Mouse (Mus musculus): ENCODE results near the gene Ntrk1.

Gene Ntrk1

DNA sequence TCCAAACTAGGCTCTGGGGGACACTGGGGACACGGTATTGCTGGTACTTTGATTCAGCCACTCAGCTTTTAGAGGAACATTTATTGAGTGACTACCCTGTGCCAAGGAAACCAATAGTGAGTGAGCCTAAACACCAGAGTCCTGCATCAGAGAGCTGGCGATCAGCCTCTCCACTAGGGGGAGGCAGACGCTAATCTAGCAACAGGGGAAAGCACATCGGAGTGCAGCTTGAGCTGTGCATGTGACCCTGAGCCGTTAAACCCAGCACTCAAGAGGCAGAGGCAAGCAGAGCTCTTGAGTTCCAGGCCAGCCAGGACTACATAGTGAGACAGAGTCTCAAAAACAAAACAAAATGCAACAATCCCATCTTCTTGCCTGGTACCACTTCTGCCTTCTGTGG is 45.9 kb downstream of the Ntrk1 start:
- DNase-seq, result peak; percentile 74

DNA sequence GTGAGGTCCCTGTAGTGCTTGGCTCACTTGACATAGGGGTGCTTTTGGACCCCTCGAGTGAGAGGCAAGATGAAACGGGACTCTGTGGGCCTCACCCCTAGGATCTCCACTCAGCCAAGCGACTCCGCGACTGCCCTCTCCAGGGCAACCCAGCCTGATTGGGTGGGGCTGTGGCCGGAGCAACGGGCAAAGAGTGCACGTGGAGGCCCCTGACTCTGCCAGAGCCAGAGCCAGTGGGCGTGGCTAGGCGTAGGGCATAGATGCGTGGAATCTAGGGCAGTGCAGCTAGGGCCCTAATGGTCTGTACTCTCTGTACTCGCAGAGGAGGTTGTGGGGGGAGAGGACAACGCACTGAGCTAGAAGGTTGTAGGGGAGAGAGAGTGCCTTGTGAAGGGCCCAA is 46.5 kb downstream of the Ntrk1 start, which contains the start of gene Lrrc71:
TSS of gene Lrrc71 (minus strand) at position 195 of the 400 bp plus-strand sequence.
- DNase-seq, result peak; percentile 65

DNA sequence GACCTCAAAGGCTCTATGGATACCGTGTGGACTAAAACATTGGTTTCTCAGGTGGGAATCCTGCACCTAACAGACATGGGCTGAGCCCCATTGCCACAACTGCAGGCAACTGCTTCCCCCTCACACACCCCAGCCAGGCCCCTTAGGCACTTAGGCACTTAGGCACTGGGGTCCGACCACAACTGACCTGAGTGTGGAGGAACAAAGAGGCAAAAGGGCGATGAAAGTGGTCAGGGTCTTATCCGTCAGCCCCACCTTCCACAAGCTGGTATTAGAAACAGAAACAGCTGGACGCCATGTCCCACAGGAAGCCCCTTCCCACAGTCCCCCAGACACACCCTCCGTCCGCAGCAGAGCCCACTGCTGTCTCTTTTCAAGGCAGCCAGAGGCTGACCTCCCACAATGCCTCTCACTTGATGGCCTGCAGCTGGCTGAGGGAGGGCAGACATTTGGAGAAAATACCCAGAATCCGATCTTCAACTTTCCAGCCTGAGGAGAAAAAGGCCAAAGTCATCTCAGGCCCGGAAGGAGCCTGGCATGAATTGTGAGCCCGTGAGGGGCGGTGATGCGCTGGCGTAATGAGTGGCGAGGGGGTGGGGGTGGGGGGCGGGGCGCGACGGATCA is 49.8 kb downstream of the Ntrk1 start:
- no peak for DNase-seq

DNA sequence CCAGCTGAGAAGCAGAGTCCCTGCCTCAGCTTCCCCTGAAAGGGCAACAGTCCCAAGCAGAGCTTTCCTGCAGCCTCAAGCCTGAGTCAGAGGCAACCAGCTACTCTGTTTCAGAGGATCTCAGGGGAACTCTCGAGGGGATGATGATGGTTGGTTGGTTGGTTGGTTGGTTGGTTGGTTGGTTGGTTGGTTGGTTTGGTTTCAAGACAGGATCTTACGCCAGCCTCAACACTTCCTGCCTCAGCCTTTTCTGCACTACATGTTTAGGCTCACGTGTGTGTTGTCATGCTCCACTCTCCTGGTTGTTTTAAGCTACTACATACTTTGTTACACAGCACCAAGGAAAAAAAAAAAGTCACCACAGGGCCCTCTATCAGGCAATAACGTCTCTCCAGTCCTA is 51.0 kb downstream of the Ntrk1 start:
- no peak for DNase-seq

DNA sequence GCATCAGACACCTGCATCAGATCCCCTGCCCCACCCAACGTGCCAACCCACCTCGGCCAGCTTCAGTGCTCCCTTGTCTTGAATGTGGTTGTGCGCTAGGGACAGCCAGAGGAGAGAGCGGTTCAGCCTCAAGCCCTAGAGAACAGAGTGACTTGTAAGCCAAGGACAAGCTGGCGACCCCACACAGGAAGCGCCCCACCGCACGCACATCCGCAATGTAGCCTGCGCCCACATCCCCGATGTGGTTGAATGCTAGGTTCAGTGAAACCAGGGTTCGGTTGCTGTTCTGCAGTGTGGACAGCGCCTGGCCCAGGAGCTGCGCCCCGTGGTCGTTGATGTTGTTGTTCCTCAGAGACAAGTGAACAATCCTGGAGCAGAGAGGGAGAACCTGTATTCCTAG is 52.2 kb downstream of the Ntrk1 start:
- DNase-seq, result no peak

DNA sequence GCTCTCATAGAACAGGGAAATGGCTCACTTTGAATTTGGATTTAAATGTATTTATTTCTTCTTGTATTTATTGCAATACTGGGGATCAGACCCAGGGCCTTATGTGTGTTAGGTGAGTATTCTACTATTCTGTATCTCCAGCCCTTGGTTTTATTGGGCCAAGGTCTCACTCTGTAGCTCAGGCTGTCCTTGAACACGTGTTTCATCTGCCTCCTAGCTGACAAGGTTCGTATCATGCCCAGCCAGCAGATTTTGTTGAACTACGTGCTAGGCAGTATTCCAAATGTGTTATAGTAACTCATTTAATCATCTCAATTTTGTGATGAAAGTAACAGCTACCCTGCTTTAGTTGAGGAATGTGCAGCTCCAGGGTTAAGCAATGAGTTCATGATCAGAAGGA is 52.9 kb downstream of the Ntrk1 start:
- no peak for DNase-seq

DNA sequence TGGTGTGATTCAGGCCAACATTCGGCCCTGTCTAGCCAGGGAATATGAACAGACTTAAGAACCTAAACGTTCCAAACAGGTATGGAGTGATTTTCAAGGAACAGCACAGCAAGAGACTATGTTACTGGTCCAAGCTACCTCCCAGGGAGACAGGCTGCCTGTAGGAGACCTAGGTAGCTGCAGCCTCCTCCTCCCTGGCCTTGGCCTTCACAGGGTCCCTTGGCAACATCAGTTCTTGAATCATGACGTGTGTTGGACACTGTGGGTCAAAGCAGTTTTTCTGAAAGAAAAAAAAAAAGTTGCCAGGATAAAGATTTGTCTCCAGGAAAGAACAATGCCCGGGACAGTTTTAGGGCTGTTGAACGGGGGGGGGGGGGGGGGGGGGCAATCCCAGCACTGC is 56.1 kb downstream of the Ntrk1 start:
- no peak for DNase-seq

DNA sequence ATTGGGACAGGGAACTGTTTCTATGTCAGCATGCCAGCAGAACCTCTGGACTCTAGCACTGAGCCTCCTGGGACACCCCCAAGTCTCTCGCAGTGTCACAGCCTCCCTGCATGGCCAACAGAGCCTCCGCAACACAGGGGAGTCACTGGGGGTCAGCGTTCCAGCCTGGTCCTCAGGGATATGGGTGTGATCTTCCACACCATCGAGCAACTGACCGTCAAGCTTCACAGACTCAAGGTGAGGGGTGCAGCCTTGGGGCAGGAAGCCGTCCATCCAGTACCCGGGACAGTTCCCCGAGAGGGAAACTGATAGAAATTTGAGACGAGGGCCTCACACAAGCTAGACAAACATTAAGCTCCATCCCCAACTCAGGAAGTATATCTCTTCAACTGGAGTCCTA is 59.6 kb downstream of the Ntrk1 start:
- DNase-seq, result no peak

DNA sequence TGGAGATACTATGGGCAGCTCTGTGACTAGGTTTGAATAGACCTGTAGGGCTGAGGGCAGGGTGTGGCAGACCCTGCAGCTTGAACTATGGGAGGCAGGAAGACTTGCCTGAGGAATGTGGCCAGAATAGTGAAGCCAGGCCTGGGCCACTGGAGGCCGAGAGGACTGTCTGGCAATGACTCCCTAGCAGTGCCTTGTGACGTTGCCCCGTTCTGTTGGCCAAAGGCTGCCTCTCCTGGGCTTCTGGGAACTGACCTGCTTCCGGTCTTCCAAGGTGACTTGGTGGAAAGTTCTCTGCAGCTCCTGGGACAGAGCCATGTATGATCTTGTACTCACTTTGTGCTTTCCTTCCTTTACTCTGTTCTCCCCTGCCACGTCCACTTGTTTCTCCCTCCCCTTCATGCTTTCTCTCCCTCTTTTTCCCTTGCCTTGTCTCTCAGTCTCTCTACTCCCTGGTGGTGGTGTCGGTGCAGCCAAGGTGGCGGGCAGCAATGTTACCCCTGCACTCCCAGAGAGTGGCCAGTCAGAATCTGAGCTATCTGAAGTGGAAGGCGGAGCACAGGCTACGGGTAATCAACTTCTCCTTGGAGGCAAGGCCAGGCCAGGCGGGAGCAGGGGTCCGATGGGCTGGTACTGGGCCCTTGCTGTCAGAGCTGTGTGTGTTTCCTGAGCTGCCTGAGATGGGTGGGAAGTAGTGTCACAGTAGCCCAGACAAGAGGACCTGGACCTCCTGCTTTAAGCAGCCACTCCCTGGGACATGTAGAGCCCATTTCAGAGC is 60.8 kb downstream of the Ntrk1 start:
- DNase-seq, result no peak

DNA sequence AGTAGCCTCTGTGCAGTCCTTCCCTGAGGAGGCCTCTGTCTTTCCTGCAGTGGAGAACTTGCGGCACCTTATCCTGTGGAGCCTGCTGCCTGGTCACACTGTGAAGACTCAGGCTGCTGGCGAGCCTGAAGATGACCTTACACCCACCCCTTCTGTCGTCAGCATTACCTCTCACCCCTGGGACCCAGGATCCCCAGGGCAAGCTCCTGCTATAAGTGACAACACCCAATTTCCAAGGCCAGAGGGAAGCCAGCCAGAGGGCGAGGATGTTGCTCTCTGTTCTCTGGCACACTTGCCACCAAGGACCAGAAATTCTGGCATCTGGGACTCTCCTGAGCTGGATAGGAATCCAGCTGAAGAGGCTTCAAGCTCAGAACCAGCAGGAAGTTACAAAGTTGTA is 61.9 kb downstream of the Ntrk1 start:
- no peak for DNase-seq

DNA sequence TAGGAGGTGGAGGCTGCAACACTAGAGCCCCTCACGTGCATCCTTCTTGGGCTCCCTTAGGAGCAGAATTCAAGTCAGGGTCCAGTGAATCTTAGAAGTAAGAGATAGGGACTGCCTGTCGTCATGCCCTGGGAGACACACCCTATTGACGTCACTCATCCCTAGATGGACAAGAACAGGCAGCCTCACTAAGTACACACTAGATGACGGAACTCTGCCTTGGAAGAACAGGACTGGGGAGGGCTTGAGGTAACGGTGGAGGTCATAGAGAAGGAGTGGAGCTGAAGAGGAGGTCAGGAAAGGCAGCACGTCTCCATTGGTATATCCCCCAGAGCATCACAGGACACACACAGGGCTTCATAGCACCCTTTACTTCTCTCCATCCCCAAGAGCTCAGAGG is 66.3 kb downstream of the Ntrk1 start:
- DNase-seq, result no peak

Measured in kidney, adult 9 months (tissue).